Mouse (Mus musculus): ENCODE results near the gene Polm.

The Polm gene

DNA sequence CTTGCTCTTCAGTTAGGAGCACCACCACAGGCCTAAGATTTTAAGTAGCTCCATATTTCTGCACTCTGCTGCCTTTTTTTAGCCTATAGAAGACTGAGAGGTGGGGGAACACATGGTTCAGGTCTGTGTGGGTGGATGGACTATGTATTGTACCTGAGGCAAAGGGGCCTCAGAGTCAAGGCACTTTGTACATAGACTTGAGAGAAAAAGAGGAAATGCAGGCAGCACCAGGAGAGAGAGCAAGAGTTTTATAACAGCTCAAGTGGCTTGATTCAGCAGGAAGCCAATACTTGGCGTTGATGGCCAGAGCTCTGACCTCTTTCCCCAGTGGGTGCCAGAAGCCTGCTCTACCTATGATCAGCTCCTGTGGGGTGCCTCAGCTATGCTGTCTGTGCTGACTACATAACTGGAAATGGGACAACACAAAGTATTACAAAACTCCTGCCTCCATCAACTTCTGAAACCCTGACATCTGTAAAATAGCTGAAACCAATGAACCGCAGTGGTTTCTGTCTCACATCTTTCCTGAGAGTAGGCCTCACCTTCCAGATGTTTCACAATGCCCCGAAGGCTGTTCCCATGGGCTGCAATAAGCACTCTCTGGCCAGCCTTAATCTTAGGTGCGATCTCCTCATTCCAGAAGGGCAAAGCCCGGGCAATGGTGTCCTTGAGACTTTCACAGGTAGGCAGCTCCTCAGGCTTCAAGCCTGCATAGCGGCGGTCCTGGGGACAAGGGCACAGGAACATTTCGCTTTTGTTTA, 35.2 kb downstream of the Polm start:
- DNase-seq: no peak

DNA sequence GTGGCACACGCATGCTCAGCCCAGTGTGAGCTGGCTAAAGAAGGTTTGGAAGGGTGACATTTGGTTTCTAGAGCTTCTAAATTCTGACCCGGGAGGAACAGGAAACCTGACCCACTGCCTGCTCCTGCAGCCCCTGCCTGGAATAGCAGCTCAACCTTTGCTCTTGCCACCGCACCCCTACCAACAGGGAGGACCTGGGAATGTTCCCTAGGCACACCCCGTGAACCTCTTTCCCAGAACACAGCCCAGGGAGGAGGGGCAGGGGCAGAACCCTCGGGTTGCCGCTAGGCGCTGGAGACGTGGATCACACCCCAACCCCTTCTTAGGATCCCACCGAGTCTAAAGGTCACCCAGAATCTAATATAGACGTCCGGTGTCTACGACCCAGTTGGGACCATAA, 35.8 kb downstream of the Polm start:
- no peak for DNase-seq

DNA sequence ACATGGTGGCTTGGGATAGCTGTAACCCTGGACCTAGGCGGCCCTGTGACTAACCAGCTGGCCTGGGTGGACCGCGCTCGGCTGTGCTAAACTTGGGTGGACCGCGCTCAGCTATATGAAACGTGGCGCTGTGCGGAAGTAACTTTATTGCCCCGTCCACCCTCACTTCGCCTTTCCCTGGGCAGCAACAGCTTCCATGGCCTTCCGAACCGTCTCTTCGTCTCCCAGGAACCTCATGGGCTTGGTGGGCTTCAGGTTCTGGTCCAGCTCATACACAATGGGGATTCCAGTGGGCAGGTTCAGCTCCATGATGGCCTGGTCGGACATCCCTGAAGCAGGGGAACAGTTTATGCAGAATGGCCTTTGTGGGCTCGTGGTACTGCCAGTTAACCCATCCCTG, 36.3 kb downstream of the Polm start:
- DNase-seq: no peak

DNA sequence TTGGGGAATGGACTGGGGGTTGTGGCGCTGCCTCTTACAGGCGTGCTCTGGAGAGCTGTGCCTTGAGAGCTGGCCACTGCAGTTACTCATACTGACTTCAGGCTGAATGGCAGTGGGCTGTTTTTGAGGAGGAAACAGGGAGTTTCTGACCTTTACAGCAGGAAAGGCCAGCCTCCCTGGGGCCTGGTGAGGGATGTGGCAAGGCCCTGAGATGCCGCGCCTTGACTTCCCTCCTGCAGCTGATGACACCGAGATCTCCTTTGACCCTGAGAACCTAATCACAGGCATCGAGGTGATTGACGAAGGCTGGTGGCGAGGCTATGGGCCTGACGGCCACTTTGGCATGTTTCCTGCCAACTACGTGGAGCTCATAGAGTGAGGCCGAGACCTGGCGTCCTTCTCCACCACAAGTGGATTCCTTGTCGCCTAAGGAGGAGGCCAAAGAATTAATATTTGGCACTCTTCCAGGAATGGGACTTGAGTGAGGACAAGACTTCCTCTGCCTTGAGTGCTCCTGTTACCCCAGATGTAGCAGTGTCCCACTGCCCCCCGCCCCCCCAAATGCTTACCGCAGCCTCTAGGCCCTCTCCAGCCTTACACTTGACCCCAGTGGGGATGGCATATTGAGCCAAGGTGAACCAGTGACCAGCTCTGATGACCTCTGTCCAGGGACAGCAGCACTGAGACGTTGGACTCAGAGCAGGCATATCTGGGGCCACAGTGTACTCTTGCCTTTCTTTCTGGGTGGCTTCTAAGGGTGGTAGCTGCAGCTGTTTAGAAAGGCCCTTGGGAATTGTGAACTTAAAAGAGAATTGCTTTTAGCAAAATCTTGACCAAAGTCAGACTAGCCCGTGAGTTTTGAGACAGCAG, 38.0 kb downstream of the Polm start:
- no peak for DNase-seq

DNA sequence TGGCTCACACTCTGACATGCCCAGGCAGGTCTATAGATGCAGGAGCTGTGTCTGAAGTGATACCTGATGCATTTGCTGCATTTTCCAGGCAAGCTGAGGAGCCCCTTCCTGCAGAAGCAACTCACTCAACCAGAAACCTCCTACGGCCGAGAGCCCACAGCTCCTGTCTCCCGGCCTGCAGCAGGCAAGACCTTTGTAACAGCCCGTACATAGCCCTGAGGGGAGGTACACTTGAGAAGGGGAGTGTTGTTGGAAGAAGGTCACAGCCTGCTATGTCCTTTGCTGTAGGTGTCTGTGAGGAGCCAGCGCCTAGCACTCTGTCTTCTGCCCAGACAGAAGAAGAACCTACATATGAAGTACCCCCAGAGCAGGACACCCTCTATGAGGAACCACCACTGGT, 39.9 kb downstream of the Polm start:
- no peak for DNase-seq

DNA sequence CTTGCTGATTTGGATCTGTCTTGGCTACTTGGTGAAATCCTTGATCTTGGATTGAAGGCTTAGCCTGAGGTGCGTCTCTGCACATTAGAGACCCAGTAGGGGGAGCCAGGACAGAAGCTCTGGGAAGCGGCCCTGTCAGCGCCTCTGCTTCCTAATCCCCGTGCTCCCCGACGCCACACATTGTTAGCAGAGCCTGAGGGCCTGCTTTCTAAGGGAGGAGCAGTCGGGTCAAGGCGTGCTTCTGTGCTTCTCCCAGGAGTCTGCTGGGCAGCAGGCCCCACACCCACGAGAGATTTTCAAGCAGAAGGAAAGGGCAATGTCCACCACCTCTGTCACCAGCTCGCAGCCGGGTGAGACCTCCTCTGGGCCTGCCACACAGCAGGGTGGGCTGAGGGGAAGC, 40.4 kb downstream of the Polm start:
- no peak for DNase-seq

DNA sequence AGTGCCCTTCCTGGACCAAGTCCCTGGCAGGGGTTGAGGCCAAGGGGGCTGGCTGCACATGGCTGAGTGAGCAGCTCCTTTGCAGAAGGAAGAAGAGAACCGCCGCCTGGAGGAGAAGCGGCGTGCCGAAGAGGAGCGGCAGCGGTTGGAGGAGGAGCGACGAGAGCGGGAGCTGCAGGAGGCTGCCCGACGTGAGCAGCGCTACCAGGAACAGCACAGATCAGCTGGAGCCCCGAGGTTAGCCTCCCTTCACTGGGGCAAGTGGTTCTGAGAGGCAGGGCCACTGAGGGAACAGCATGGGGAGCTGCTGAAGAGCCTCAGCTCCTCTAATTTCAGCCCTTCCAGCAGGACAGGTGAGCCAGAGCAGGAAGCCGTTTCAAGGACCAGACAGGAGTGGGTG, 40.9 kb downstream of the Polm start:
- no peak for DNase-seq

DNA sequence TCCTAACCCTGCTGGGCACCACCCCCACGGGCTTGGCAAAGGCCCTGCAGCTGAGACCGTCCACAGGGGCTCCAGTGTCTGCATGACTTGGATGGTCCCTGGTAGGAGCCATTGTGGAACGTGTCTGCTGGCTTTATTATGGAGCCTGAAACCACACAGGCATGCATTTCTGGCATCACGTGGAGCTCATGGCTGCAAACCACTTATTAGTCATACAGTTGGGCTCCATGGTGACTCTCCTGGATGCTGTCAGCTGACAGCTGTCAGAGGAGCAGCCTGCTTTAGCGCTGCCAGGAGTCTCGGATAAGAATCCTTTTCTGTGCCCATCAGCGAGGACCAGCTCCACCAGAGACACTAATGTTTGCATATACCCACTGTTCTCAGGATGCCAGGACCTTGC, 42.1 kb downstream of the Polm start:
- DNase-seq: peak; percentile 49 to 60

DNA sequence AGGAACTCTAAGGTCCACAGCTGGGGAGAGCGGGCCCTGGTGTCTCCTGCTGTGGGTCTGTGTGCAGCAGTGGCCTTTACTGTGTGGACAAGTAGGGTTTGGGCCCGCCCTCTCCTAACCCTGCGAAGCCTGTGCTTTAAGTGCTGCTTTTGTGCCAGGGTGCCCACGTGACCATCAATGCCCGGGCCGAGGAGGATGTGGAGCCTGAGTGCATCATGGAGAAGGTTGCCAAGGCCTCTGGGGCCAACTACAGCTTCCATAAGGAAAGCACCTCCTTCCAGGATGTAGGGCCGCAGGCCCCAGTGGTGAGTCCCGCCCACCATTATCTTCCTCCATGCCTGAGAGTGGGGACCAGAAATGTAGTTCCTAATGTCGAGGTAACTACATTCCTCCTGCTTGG, 42.5 kb downstream of the Polm start:
- peak in 1 of 2 experiments; percentile 25 for DNase-seq

DNA sequence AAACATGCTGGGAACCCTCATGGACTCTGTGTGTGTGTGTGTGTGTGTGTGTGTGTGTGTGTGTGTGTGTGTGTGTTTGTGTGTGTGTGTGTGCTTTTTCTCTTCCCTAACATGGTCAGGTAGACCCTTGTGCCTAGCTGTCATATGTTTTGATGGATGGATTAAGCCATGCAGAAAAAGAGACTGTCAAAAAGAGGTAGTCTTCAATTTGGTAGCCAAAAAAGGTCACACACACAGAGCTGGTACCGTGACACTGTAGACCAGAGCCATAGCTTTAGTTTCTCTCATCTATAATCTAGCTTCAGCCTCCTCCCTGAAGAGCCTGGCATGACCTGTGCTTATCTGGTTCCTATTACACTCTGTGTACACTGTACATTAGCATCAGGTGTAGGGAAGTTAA, 47.4 kb downstream of the Polm start:
- no peak for DNase-seq

DNA sequence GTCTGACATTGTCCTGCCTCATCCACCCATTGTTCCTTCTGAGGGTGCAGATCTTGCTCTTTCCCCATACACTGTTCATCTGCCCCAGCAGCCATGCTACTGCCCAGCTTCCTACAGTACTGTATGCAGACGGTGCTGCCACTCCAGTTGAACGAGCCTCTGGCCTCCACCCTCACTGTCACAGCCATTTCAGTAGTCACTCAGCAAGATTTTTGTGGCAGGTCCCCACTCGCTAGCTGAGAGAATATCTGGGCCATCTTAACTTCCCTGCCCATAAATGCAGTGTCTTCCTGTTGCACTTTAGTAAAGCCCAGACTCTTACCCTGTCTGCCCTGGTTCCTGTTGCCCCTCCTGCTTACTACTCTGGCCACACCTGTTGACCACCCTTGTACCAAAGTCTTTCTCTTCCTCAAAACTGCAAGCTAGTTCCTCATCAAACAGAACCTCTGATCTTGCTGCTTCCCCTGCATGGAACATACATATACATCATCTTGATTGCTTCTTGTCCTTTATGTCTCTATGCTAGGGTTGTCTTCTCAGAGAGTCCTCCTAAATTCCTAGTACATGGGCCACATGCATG, 48.0 kb downstream of the Polm start:
- DNase-seq: no peak

DNA sequence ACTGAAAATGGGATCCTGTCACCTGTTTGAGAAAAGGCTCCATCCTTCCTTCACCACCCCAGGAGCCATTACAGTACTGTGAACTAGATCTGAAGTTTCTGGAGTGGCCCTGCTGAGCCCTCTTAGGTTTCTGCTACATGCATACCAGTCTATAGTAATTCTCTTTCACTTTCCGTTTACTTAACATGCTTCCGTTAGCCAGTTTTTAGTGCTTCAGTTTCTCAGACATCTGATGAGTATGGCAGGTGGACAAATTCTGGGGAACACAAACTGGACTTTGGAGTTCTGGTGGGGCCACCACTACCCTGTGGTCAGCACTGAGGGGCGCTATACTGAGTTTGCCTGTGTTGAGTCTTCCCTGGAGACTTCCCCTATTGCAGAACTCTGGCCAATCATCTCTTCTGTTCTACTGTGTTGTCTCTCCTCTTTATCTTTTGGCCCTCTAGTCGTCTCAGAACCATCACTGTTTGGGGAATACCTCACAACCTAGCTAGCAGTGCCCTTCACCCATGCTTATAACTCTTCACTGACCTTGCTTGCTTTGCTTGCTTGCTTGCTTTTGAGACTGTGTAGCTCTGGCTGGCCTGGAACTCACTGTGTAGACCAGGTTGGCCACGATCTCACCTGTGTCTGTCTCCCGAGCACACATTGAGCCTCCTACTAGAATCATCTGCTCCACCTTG, 48.6 kb downstream of the Polm start:
- DNase-seq: no peak

DNA sequence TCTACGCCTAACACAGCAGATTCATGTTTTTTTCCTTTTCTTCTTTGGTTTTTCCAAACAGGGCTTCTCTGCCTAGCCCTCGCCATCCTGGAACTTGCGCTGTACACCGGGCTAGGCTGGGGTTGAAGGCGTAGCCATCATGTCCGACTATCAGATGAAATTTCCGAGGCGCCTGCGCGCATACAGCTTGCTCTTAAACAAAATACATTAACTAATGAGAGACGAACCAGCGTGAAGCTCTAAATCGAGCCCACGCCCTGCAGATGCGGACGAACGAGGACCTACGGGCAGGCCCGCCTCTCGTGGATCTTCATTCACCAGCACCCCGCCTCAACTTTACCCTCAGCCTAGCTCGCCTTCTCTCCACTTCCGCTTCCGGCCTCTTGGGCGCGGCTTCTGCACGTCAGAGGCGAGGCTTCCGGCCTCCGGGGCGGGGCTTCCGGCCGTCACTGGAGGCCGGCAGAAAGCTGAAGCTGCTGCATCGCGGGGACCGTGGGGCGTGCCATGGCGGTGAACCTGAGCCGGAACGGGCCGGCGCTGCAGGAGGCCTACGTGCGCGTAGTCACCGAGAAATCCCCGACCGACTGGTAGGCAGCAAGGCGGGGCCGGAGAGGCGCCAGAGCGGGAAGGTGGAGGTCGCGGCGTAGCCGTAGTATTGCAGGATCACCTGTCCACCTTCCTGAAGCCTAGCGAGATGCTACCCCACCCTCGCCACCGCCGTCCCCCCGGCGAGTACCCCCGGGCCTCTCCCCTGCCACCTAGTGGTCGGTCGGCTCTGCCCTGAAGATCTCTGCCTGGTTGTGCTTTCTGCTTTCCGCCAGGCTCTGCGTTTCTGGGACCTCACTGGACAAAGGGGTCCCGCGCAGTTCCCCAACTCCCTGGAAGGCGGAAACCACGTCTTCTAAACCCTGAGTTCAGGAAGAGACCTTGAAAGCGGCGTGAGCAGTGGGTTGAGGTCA, 49.5 kb downstream of the Polm start, which contains the start of gene Dbnl:
TSS of gene Dbnl (plus strand) at position 433 of the 959 bp plus-strand sequence.
- peak; percentile 94 to 96 for DNase-seq

DNA sequence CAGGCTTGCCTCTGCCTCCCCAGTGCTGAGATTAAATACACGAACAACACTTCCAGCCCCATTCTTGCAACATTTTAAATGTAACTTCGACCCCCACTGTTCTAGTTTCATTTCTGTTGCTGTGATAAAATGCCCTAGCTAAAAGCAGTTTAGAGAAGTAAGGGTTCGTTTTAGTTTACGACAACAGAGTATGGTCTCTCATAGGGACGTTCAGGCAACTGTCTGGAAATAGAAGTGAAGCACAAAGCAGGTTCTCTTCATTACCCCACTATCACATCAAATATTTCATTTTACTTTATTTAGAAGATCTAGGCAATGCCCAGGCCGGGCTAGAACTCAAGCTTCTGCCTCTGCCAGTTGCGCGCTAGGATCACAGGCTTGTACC, 50.2 kb downstream of the Polm start:
- no peak for DNase-seq

DNA sequence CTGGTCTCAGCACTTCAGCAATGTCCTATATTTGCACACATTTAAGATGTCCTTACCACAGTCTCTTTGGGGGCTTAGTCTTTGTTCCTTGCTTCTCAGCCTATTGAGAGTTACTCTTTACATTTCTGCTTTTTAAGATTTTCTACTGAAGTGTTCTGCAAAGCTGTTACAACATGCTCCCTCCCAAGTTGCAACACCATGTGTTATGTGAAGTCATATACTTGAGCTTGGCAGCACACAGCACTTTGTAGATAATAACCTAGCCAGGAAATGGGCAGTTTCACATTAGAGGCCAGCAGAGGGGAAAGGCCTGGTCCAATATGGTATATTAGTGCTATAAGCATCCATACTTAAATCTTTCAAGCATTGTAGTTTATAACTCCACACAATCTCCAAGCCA, 52.1 kb downstream of the Polm start:
- DNase-seq: no peak

DNA sequence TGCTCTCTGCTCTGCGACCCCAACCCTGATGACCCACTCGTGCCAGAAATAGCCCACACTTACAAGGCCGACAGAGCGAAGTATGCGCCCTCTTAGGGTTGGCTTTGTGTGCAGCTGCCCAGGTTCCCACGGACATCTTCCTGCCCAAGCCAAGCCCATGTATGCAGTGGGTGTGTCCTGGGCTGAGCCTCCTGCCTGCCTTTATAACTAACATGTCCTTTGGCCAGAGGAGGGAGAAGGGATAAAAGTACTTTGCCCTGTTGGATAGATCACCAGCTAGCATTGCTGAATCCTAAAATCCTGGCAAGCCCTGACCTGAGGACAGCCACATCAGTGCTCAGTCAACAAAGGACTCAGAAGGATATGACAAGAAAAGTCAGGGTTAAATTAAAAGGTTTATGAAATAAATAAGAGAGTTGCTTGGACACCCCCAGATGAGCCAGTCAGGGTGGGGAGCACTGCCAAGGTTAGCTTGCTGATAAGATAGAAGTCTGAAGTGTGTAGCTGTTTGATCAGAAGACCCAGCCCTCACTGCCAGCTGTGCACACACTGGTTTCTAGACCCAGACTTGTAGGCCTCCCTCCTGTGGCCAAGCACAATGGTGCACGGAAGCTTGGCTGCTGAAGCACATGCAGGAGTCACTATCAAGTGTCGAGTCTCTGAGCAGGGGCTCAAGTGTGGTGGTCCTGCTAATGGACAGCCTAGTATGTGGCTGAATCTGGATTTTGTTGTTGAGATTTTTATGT, 55.4 kb downstream of the Polm start:
- no peak for DNase-seq

DNA sequence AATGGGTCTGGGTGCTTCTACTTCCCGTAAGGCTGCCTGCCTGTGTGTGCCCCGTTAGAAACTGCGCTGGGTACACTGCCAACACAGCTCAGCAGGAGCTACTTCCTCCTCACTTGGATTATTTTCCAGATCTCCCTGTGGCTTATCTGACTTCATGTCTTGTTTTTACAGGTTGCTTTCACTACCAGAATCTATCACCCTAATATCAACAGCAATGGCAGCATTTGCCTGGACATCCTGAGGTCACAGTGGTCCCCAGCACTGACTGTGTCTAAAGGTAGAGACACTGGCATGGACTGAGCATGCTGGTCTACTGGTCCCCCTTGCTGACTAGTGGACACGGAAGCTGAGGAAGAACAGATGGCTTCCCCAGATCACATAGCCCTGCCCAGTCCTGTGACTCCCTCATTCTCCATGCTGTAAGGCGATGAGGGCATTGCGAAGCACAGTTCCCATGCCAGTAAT, 57.7 kb downstream of the Polm start:
- peak; percentile 75 to 78 for DNase-seq

DNA sequence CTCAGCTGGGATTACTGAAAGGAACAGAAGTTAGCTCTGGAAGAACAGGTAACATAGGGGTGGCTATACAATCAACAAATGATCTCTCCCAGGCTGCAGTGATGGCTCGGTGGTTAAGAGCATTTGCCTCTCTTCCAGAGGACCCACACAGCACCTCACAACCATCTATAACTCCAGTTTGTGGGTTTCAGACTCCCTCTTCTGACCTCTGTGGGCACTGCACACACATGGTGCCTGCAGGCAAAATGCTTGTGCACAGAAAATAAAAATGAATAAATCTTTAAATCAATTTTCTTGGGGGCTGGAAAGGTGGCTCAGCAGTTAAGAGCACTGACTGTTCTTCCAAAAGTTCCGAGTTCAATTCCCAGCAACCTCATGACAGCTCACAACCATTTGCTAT, 59.3 kb downstream of the Polm start:
- peak in 1 of 2 experiments; percentile 48 for DNase-seq

Measured in cerebellum, postnatal 14 days (tissue).